Mouse (Mus musculus): ENCODE measurements at regions not wholly inside any gene's neighbourhood (a gene's known extent, or its start where the extent isn't known, plus 50 kb on each side); places are given as distances from the start of the nearest gene placed in this dataset.

GRCm38 (mm10) chr13:101957782-101958181 lies 189.8 kb upstream of the Pik3r1 start:
- TF ChIP-seq CTCF (conservative IDR thresholded peaks at IDR 0.05; ENCODE audit: low read length): no peak
- no peak for TF ChIP-seq NANOG (IDR thresholded peaks at IDR 0.05; ENCODE audit: borderline replicate concordance, low read length)

All from E14TG2a.4 (cell line).